Mouse (Mus musculus): ENCODE measurements at regions not wholly inside any gene's neighbourhood (a gene's known extent, or its start where the extent isn't known, plus 50 kb on each side); places are given as distances from the start of the nearest gene placed in this dataset.

DNA sequence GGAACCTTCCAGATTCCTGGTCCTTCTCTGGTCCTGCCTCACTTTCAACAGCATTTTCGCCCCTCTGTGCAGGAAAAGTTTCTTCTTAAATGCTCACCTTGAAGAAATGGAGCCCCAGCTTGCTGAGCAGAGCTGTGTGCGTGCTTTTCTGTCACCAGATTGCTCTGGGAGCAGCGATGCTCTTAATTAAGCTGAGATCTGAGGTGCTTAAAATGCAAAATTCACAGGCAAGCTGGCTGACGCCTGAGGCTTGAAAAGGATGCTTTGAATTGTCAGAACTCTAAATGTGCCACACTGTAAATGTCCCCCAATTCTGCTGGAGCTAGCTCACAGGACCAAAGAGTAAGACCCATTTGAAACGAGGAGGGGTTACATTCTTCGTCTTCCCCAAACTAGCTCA, 73.6 kb upstream of the Gm11042 start:
- Histone ChIP-seq H3K9me3 (ENCODE audit: control insufficient read depth, low read length) (no peaks in the 10 kb centered on the region), H3K4me3 (ENCODE audit: low read depth, low read length) (no peak overlapping the region), H3K27me3 (ENCODE audit: control insufficient read depth, insufficient read depth, low read length) (no peaks in the 10 kb centered on the region), H3K4me1 (ENCODE audit: control insufficient read depth, insufficient read depth, low read length) (no peaks in the 10 kb centered on the region), H3K4me2 (ENCODE audit: low read depth, severe bottlenecking) (no peak overlapping the region), H3K36me3 (ENCODE audit: control insufficient read depth, insufficient read depth, low read length) (no peaks in the 10 kb centered on the region), H3K27ac (replicated peaks; ENCODE audit: low read depth, low read length) (no peak overlapping the region), H3K9ac (ENCODE audit: low read length) (no peak overlapping the region)
- WGBS = 68% methylated on average over 6 of the region's 6 CpGs
- no peak for ATAC-seq (ENCODE audit: insufficient number of reproducible peaks, low FRiP score, low TSS enrichment, low read depth)
- no peak for DNase-seq (ENCODE audit: low spot score)
